Mouse (Mus musculus) heart, postnatal 36 days (tissue): ENCODE measurements at regions not wholly inside any gene's neighbourhood (a gene's known extent, or its start where the extent isn't known, plus 50 kb on each side); places are given as distances from the start of the nearest gene placed in this dataset.
"Not testable (repeated sequence)": the region's sequence is repeated elsewhere in the genome, so short reads cannot be mapped to it uniquely, and the experiment has no call there.

Experiments
- DNase-seq, 2 experiments: peaks; one replicate each; pipeline ENCODE4 v3.0.0; 2021 to 2022
- intact Hi-C: fragments of 180-260 bp; cut with DNase I; formaldehyde crosslinking; loops from one replicate; pipeline ENCODE4 v1.15.1; 2025

DNA sequence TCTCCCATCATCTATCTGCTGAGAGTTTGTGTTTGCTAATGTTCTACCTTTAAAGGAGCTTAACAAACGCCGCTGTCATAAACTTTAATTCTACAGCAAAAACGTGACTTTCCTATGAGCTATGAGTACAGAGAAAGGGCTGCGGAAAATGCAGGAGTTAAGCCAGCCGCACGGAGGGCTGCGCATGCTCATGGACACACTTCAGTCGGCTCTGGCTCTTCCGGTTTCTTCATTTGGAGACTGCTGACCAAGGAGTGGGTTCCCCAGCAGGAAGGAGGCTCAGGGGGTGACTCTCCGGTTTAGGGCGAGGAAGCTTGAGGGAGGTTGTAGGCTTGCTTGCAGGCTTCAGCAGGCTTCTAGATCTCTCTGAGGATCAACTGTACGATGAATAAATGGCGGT, 59.3 kb downstream of the Sox2 start:
- intact Hi-C loops = no loop called here
- DNase-seq = no peak

DNA sequence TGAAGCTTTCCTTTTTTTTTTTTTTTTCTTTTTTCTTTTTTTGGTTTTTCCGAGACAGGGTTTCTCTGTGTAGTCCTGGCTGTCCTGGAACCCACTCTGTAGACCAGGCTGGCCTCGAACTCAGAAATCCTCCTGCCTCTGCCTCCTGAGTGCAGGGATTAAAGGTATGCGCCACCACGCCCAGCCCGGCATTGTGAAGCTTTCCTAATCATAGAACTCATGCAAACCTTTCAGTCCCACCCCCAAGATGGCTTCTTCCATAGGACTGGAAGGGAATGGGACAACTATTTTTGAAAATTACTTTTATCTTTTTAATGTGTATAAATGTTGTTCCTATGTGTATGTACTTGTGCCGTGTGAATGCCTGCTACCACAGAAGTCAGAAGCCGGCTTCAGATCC, 61.9 kb downstream of the Sox2 start:
- intact Hi-C loops = not testable (repeated sequence)

DNA sequence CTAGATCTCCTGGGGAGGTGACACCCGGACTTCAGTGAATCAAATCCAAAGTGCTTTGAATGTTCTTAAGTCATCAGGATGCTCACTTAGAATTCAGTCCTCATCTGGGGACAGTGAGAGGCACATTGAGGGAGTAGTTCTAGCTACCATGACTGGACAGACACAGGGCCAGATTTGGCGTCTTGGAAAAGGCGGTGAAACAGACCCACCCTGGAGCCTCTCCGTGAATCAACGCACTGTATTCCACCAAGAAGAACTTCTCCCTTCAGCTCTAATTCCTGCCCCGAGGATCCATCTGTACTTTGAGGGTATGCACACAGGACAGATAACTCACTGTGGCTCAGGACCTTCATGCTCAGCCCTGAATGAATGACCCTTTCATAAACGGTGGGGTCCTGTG, 72.3 kb downstream of the Sox2 start:
- DNase-seq = no peak
- intact Hi-C loops = no loop called here

More for the DNA sequence above, 61.9 kb downstream of the Sox2 start:
- DNase-seq = not testable (repeated sequence)

DNA sequence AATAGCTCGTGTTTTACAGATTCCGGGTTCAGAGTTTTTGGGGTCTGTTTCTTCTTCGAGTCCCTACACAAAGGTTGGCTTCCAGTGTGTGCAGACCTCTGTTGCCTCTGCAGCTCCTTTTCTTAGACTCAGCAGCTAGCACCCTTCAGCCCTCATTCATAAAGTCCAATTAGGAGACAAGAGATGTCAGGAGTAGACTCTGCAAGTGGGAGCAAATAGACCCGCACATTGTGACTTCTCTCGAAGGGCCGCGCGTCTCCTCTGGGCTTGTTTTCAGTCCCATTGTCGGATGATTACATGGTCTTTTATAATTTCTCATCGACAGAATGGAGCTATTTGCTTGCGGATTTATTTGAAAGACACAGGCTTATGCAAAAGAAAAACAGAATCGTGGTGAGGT, 76.8 kb downstream of the Sox2 start:
- DNase-seq = no peak
- intact Hi-C loops = no loop called here

DNA sequence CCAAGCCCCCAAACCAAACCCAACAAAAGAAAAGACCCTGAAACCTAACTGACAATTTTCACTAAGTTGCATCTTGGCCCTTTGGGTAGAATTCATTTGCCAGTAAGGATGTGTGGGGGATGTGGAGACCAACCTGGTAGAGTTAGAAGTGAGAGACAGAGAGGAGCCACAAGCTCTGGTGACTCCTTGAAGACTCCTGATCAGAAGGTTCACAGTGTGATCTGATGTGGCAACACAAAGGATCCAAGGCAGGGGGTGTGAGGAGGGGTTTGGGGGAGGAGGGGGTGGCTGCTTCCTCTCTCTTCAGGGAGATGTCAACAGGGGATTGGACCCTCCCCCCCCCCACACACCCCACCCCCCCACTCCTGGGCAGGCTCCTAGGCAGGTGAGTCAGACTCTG, 78.1 kb downstream of the Sox2 start:
- no peak for DNase-seq
- intact Hi-C loops = no loop called here

DNA sequence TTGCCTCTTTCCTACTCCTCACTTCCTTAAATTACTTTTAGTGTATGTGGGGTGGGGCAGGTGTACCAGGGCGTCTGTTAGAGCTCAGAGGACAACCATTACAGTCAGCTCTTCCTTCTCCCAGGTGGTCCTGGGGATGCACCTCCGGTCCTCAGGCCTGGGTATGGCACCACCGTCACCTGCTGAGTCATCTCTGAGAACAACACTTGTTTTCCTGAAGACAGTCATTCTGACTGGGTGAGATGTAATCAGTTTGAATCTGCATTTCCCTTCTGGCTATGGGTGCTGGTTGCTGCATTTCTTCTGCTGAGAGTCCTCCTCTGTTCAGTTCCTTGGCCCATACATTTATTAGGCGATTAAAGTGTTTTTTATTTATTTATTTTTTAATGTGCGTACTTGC, 84.8 kb downstream of the Sox2 start:
- intact Hi-C loops = no loop called here
- no peak for DNase-seq

DNA sequence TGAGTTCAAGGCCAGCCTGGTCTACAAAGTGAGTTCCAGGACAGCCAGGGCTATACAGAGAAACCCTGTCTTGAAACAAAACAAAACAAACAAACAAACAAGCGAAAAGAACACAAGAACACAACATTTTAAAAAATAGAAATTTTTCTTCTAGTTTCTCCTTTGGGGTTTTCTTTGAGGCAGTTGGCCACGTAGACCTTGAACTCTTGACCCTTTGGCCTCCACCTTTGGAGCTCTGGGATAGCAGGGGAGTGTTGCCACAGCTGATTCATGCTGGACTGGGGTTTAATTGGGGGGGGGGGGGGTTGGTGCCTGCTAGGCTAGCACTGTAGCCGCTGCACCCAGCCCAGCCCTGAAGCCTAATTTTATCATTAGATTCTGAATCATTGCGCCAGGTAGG, 87.8 kb downstream of the Sox2 start:
- no peak for DNase-seq
- intact Hi-C loops = no loop called here

DNA sequence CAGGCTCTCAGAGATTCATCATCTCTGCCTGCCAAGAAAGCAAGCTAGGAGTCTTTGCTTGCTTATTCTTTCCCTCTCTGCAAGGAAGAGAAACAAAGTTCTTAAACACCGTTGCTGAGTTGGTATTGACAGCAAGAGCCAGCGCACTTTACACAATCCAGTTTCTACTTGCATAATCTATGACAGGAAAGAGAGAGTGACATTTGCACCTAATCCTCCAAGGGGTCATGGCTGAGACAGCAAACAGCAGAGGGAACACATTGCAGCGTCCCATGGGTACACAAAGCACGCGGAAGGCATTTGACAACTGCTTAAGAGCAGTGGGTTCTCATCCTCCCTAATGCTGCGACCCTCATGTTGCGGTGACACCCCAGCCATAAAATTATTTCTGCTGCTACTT, 88.7 kb downstream of the Sox2 start:
- no peak for DNase-seq
- intact Hi-C loops = no loop called here

DNA sequence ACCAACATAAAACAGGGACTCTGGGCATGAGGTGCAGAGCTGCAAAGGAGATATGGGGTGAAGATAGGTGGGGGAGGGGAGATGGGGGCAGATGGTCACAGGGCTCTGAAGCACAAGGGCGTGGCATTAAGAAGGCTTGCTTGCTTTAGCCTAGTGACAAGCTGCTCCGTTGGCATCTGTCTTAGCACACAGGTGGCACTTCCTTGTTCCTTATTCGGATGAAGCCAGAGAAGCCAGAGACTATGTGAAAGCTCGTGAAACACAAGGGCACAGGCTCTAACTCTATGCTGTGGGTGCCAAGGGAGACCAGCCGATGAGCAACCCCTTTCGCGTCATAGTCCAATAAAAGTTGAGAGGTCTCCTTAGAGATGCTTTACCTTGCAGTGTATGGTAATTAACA, 89.5 kb downstream of the Sox2 start:
- no peak for DNase-seq
- intact Hi-C loops = no loop called here

DNA sequence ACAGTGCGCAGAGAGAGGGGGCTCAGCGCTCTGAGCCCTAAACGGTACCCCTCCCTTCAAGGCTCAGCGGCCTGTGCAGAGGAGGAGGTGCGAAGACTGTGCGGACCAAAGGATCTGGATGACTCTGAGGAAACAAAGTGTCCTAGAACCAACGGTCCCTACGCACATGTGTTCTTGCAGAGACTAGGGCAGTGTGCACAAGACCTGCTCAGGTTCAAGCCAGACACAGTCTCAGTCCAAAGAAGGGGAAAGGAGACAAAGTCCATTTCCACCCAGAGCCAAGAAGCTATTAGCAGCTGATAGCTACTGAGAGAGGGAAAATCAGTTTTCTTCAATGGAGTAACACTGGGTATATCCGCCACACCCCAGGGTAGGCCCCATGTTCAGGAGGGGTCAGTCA, 89.9 kb downstream of the Sox2 start:
- intact Hi-C loops = no loop called here
- no peak for DNase-seq

DNA sequence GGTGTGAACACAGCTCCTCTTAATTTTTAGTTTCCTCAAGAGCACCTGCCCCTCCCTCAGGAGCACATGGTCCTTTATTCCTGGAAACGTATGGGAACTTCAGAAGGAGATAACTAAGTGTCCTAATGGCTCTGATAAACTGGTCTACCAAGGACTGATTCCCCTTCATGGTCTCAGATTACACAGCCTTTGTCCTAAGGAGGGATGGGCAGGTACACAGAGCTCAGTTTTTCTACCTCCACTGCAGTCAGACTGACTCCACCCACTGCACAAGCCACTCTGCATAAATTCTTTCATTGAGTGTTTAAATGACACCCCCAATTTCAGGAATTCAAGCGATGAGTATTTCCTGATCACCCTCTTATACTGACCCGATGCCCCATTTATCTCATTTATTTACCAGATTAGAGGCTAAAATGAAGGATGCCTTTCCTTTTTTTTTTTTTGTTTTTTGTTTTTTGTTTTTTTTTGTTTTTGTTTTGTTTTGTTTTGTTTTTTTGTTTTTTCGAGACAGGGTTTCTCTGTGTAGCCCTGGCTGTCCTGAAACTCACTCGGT, 95.1 kb downstream of the Sox2 start:
- no peak for DNase-seq
- intact Hi-C loops = no loop called here

DNA sequence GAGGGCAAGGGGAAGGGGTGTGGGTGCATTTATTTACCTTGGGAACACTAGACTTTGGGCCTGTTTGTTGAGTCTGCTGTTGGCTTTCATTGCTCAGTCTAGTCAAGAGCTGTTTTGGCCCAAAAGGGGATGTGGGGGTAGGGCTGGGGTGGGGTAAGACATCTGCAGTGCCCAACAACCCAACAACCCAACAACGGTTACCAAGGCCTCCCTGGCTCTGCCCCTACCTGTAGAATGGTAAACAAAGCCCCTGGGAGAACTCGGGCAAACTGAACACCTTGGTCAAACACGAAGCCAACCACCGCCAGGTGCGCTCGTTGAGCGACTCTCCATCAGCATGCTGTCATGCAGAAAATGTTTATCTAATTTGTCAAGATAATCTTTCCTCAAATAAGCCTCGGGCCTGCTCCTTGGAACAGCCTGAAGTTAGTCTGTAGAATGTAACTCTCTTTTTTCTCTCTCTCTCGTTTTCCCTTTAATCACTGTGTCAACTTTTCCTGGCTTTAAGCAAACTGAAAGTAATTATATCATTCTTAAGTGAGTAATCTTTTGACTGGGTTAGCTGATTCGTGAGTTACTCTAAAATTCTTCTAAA, 97.4 kb downstream of the Sox2 start:
- no peak for DNase-seq
- intact Hi-C loops = no loop called here

DNA sequence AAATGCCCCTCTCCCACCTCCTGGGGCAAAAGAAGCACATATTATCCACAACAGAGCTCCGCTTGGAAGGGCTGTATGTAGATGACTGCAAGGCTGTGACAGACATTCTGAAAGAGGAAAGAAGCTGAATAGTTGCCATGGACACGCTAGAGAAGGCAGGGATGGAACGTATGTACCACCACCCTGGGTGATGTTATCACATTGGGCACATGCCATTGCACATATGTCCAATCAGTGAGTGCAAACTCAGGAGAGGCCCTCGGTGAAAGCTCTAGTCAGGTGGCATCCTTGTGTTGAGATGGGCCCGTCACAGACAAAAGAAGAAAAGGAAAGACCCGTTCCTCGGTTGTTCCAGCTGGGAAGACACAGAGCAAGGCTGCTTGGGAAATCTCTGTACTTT, 99.8 kb downstream of the Sox2 start:
- intact Hi-C loops = no loop called here
- no peak for DNase-seq

DNA sequence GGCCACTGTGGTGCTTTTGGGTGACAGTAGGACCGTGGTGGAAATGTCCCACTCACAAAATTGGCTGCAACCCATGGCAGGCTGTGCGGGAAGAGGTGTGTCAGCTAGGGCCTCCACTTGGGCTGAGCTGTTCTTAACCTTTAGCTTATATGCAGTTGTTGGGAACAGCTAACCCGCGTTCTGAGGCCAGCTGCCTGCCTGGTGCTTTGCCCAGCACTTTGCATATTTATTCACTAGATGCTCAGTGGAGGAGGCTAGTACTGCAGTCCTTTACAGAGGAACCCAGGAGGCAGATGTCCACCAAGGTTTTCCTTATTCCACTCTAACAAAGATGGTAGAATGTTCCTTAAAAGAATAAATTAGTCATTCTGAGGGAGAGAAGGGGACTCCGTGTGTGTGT, 101.3 kb downstream of the Sox2 start:
- intact Hi-C loops = no loop called here
- no peak for DNase-seq

DNA sequence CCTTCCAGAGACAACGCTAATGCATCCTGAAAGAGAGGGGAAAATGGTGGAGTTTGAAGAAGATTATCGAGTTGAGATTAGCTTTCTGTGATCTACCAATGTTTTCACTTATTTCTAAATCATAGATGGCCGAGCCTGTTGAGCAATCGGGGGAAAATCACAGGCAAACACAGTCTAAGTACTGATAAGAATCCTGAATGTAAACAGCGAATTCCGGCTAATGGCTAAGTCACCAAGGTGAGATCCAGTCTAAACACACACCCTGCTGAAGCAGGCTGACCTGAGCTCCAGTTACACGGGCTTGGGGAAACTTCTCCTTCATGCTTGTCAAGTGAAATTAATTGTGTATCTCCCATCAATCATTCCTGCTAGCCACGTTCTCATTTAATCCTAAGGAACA, 103.4 kb downstream of the Sox2 start:
- intact Hi-C loops = no loop called here
- DNase-seq = no peak

DNA sequence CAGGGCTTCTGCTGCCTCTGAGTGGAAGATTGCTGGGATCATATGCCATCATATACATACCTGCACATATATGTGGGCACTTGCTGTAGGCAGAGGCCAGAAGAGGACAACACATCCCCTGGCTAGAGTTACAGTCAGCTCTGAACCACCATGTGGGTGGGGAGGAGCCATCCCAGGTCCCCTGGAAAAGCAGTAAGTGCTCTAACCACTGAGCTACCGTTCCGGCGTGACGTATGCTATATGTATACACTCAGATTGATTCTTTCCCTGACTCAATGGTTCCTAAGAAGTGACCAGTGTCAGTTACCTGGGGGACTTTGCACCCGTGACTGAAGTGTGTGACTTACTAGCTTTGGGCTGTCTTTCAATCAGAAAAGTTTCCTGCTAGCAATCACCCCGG, 104.6 kb downstream of the Sox2 start:
- intact Hi-C loops = no loop called here
- no peak for DNase-seq

DNA sequence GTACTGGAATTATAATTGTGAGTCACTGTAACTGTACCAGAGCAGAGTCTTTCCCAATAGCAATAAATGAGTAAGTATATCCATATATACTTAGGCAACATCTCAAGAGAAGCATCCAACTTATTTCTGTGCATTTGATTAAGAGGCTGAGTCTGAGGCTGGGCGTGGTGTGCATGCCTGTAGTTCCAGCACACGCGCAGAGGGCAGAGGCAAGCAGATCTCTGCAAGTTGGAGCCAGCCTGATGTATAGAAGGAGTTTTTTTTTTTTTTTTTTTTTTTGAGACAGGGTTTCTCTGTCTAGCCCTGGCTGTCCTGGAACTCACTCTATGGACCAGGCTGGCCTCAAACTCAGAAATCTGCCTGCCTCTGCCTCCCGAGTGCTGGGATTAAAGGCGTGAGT, 105.1 kb downstream of the Sox2 start:
- DNase-seq, intact Hi-C loops: not testable (repeated sequence)

DNA sequence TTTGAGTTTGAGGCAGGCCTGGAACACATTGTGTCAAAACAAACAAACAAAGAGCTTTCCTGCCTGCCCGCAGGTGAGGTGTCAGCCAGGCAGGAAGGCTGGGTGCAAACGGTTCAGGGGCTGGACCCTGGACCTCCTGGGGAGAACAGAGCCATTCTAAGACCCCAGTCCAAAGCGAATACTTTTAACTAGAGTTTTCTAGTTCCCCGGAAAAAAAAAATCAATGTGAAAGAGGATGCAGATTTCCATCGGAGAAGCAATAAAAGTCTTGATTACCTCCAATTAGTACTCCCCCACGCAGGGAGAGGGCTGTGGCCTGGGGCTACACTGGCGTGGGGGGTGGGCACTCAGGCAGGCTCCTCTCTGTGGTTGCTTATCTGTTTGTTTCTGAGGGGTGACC, 106.4 kb downstream of the Sox2 start:
- intact Hi-C loops = no loop called here
- DNase-seq = no peak

DNA sequence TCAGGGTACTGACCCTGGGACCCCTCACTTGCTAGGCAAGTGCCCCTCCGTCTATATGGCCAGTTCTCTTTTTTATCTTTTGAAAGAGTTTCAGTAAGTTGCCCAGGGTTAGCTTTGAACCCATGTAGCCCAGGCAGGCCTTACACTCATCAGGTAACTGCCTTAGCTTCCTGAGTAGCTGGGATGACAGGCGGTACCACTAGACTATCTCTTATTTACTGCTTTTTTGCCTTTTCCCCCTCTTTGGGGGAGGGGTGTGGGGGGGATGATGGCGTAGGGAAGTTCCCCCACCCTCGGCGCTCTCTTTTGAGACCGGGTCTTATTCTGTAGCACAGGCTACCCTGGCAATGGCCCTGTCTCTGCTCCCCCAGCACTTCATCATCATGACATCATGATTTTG, 106.9 kb downstream of the Sox2 start:
- intact Hi-C loops = no loop called here
- DNase-seq = no peak

DNA sequence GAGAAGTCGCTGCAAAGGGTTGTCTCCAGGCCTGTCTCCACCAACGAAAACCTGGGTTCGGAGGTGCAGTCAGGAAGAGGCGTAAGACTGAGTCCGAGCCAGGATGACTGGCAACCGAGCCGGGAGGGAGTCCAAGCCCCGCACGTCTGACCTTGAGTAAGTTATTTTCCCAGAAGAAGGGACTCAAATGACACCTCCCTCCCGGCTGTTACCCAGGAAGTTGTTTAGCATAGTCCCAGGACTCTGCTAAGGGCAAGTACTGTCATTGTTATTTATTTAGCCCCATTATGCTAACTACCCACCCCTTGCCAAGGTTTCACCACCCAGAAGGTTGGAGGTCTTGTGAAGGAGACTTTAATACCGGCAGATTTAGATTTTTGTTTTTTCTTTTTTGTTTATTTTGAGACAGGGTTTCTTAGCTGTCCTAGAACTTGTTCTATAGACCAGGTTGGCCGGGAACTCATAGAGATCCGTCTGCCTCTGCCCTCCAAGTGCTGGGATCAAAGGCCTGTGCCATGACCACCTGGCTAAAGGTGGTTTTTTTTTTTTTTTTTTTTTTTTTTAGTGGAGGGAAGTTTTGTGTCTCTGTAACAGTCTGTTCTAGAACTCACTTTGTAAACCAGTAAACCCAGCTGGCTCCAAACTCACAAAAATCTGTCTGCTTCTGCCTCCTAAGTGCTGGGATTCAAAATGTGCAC, 107.8 kb downstream of the Sox2 start:
- no peak for DNase-seq
- intact Hi-C loops = no loop called here

DNA sequence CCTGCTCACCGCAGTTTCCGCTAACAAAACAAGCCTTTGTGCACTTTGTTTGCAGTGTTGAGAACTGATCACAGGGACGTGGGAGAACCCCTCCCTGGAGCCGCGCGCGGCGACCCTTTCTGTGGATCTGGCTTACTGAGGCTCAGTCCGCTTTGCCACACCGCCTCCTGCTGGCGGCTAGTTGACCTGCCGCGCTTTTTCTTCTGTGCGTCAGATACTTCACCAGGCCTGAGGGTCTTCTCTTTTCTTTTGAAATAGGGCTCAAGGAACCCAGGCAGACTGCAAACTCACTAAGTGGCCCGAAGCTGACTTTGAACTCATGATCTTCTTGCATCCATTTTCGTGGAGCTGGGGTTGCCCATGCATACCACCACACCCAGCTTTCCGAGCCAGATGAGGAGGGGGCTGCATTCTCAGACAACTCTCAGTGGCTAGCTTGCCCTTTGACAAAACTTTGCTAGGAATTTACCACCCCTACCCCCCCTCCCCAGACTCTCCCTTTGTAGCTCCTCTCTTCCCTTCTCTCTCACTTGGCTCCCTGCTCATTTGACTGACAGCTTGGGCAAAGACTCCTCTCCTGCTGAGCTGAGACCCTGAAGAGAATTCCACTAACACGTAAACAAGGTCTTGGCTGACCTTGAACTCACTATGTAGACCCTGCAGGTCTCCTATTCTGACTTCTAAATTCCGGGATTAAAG, 109.9 kb downstream of the Sox2 start:
- intact Hi-C loops = no loop called here
- DNase-seq = no peak

DNA sequence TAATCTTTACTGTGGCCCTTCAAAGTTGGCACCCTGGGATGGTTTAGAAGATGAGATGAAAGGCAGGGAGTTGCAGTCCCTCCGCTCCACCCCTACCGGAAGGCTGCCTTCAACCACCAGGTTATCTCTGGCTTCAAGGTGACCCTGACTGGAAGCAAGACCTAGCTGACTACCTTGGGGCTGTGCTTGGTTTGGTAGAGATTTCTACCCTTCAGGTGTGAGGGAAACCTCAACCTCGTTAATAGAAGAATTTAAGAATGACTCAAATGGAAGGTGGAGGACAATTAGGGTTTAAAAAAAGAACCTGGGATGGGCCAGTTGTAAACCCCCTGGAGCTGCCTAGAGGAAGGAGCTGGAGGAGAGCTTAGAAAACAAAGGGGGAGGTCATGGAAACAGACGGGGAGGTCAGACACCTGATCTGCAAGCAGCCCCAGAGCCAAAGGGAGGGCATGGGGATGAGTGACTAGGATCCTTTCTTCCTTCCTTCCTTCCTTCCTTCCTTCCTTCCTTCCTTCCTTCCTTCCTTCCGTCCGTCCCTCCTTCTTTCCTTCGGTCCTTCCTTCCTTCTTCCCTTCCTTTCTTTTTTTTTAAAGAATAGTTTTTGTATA, 111.1 kb downstream of the Sox2 start:
- intact Hi-C loops = no loop called here
- DNase-seq = no peak
